Mouse (Mus musculus) midbrain, embryonic 11.5 days (tissue): ENCODE results near the gene Gm11032. TPM values are rescaled to one million over a fixed set of nuclear protein-coding genes. Genes with fewer than 3 reads are reported as not detected.
A peak's percentile ranks its signal among the peaks of the same experiment; 100 is the strongest.

Experiments
- ATAC-seq: fragments of 200-750 bp; cut with Nextera tagmentation; 2 replicates; pipeline ENCODE4 v1.8.0; 2017; ENCODE audit warnings: moderate TSS enrichment, moderate library complexity; ENCODE audit not compliant: low FRiP score
- DNase-seq: peaks from one replicate; pipeline ENCODE4 v3.0.0; 2015; ENCODE audit warnings: low spot score; ENCODE audit errors: missing footprints
- H3K27ac ChIP-seq: fragments of 300-500 bp; sonication (generic); 2 replicates; pipeline ENCODE4 v1.5.1; 2014; ENCODE audit warnings: low read depth, low read length
- H3K27me3 ChIP-seq: fragments of 300-500 bp; sonication (generic); 2 replicates; pipeline ENCODE4 v1.6.1; 2014; ENCODE audit warnings: mild to moderate bottlenecking, low read length, moderate library complexity, mixed read lengths; ENCODE audit not compliant: control insufficient read depth, insufficient read depth
- H3K36me3 ChIP-seq: fragments of 300-500 bp; sonication (generic); 2 replicates; pipeline ENCODE4 v1.6.1; 2014; ENCODE audit warnings: mild to moderate bottlenecking, low read length, moderate library complexity, mixed read lengths; ENCODE audit not compliant: control insufficient read depth, insufficient read depth
- H3K4me1 ChIP-seq: fragments of 300-500 bp; sonication (generic); 2 replicates; pipeline ENCODE4 v1.6.1; 2014; ENCODE audit warnings: low read length; ENCODE audit not compliant: control insufficient read depth, insufficient read depth
- H3K4me2 ChIP-seq: fragments of 300-500 bp; sonication (generic); 2 replicates; pipeline ENCODE4 v1.6.1; 2014; ENCODE audit warnings: mild to moderate bottlenecking, moderate library complexity
- H3K4me3 ChIP-seq: fragments of 300-500 bp; sonication (generic); 2 replicates; pipeline ENCODE4 v1.5.1; 2014; ENCODE audit warnings: low read depth, low read length
- H3K9ac ChIP-seq: fragments of 300-500 bp; sonication (generic); 2 replicates; pipeline ENCODE4 v1.6.1; 2014; ENCODE audit warnings: low read length
- H3K9me3 ChIP-seq: fragments of 300-500 bp; sonication (generic); 2 replicates; pipeline ENCODE4 v1.6.1; 2016; ENCODE audit warnings: low read length; ENCODE audit not compliant: control insufficient read depth
- WGBS: fragments of 180-500 bp; shearing (Covaris S2); extraction: QIAGEN DNeasy Blood & Tissue Kit; methylation state at CpG from one replicate; pipeline ENCODE4 v1.1.7; 2014; 5-methylcytosine and 5-hydroxymethylcytosine counted together
- polyA plus RNA-seq: library from polyadenylated mRNA; unstranded; fragments of >200 nt; fragmentation: Nextera tagmentation; extraction: Ambion mirVana; gene quantifications from 2 replicates; pipeline ENCODE4 v1.2.1, GENCODE M21; 2014

The Gm11032 gene
- polyA plus RNA-seq, 1 experiment from 2014 or later: not detected

GRCm38 (mm10) chr11:4594608-4595500 is 25.0 kb upstream of the Gm11032 start, which contains the start of gene Mtmr3:
Gene Mtmr3, minus strand, starts transcription at chr11:4594863.
- Histone ChIP-seq H3K4me1 (peaks cover 12% of the 10 kb centered on the region), H3K9ac (peak within 1 kb of the TSS; percentile 83), H3K9me3 (no peaks in the 10 kb centered on the region), H3K4me2 (peak within 1 kb of the TSS; percentile 44), H3K36me3 (no peaks in the 10 kb centered on the region), H3K4me3 (peak within 1 kb of the TSS; percentile 93), H3K27me3 (no peaks in the 10 kb centered on the region), H3K27ac (peak within 1 kb of the TSS; percentile 73)
- DNase-seq: peak; percentile 100
- 7% methylated on average over 37 of the region's 53 CpGs for WGBS
- peak; percentile 94 for ATAC-seq

GRCm38 (mm10) chr11:4598411-4598810 is 21.5 kb upstream of the Gm11032 start:
- Histone ChIP-seq H3K9me3 (no peaks in the 10 kb centered on the region), H3K9ac (no peak overlapping the region), H3K4me1 (peaks cover 6% of the 10 kb centered on the region), H3K4me3 (no peak overlapping the region), H3K4me2 (no peak overlapping the region), H3K36me3 (no peaks in the 10 kb centered on the region), H3K27me3 (no peaks in the 10 kb centered on the region), H3K27ac (no peak overlapping the region)
- DNase-seq (no peak), ATAC-seq (no peak)
- WGBS: 82% methylated on average over 2 of the region's 2 CpGs

DNA sequence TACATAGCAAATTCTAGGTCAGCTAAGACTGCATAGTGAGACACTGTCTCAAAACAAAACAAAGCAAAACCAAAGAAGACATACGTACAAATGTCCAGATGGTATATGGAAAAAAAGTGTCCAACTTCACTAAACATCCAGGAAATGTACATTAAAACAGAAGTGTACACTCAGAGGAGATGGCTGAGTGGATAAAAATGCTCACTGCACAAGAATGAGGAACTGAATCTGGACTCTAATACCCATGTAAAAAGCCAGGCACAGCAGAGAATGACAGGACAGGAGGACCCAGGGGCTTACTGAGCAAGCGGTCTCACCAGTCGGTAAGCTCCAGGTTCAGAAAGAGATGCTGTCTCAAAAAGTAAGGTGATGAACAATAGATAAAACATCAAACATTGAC is 20.0 kb upstream of the Gm11032 start:
- Histone ChIP-seq H3K27me3 (no peaks in the 10 kb centered on the region), H3K9ac (no peak overlapping the region), H3K9me3 (no peaks in the 10 kb centered on the region), H3K36me3 (no peaks in the 10 kb centered on the region), H3K4me3 (no peak overlapping the region), H3K4me2 (no peak overlapping the region), H3K27ac (no peak overlapping the region), H3K4me1 (peaks cover 4% of the 10 kb centered on the region; the same call in 1 of the 2 replicates)
- DNase-seq (no peak), ATAC-seq (no peak)
- WGBS: 90% methylated on average over 3 of the region's 3 CpGs

DNA sequence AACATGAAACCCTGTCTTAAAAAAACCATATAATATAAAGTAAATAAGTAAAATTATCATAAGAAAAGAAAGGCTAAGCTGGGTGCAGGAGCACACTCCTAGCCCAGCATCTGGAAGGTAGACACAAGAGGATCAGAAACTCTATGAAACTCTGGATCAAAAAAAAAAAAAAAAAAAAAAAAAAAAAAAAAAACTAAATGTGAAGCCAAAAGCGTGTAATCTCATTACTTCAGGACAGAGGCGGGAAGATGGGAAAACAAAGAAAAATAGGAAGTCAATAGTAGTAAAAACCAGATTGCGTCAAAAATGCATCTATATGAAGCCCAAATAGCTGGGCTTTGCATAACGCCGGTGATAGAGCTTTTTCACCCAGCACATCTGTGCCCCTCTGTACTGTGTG is 18.0 kb upstream of the Gm11032 start:
- Histone ChIP-seq H3K4me2 (no peak overlapping the region), H3K4me3 (no peak overlapping the region), H3K36me3 (no peaks in the 10 kb centered on the region), H3K27ac (no peak overlapping the region), H3K4me1 (peaks cover 4% of the 10 kb centered on the region; the same call in 1 of the 2 replicates), H3K27me3 (no peaks in the 10 kb centered on the region), H3K9me3 (no peaks in the 10 kb centered on the region), H3K9ac (no peak overlapping the region)
- WGBS: 78% methylated on average over 5 of the region's 5 CpGs
- ATAC-seq (no peak), DNase-seq (no peak)

GRCm38 (mm10) chr11:4602691-4603441 is 17.0 kb upstream of the Gm11032 start:
- ATAC-seq (no peak), DNase-seq (peak; percentile 76)
- Histone ChIP-seq H3K9me3 (no peaks in the 10 kb centered on the region), H3K9ac (no peak overlapping the region), H3K4me3 (no peak overlapping the region), H3K36me3 (no peaks in the 10 kb centered on the region), H3K27me3 (no peaks in the 10 kb centered on the region), H3K4me1 (peaks cover 4% of the 10 kb centered on the region; the same call in 1 of the 2 replicates), H3K27ac (no peak overlapping the region), H3K4me2 (no peak overlapping the region)
- 48% methylated on average over 12 of the region's 12 CpGs for WGBS

DNA sequence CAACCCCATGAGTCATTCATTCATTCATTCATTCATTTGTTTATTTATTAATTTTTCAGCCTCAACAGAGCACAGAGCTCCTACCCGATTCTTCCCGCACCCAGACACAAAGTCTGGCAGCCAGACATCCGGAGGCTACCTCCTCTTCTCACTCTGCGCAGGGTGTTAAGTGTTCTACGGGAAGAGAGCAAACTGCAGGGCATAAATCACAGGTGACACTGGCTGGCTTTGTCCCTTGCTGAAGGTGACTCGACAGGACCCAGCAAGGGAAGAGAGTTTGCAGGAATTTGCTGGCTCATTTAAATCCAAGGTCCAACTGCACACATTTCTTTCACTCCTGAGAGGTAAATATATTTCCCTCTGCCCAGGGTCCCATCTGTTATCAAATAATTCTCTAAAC is 15.4 kb upstream of the Gm11032 start:
- ATAC-seq: no peak
- Histone ChIP-seq H3K9me3 (no peaks in the 10 kb centered on the region), H3K4me2 (no peak overlapping the region), H3K4me3 (no peak overlapping the region), H3K9ac (no peak overlapping the region), H3K36me3 (no peaks in the 10 kb centered on the region), H3K27me3 (no peaks in the 10 kb centered on the region), H3K27ac (no peak overlapping the region), H3K4me1 (peaks cover 4% of the 10 kb centered on the region; the same call in 1 of the 2 replicates)
- 72% methylated on average over 6 of the region's 6 CpGs for WGBS
- no peak for DNase-seq

- no peak overlapping the region for H3K4me2 ChIP-seq
- no peak for ATAC-seq
- no peak overlapping the region for H3K9ac ChIP-seq
- H3K4me1 ChIP-seq: peaks cover 4% of the 10 kb centered on the region; the same call in 1 of the 2 replicates
- no peak overlapping the region for H3K27ac ChIP-seq
- H3K4me3 ChIP-seq: no peak overlapping the region
- DNase-seq: no peak
- 56% methylated on average over 7 of the region's 7 CpGs for WGBS
- no peaks in the 10 kb centered on the region for H3K36me3 ChIP-seq
- H3K27me3 ChIP-seq: no peaks in the 10 kb centered on the region
- H3K9me3 ChIP-seq: no peaks in the 10 kb centered on the region
Measured at GRCm38 (mm10) chr11:4605414-4605813, 14.5 kb upstream of the Gm11032 start.

DNA sequence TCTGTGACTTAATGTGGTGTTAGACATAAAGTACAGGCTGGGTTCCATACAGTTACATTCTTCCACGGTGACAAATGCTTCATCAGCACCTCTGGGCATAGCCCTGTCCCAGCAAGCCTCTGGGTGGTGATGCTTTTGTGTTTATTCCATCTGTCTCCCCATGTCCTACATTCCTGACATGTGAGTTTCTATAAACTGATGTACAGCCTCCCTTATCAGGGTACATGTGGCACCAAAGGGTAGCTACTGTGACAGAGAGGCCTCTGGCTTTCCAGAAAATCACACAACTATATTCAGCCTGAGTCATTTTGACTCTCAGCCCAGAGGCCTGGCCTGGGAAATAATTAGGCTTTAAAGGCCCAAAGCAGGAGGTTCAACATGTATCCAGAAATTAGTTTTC is 13.3 kb upstream of the Gm11032 start:
- H3K4me3 ChIP-seq: no peak overlapping the region
- H3K4me2 ChIP-seq: no peak overlapping the region
- H3K4me1 ChIP-seq: peaks cover 4% of the 10 kb centered on the region; the same call in 1 of the 2 replicates
- no peak overlapping the region for H3K9ac ChIP-seq
- no peak overlapping the region for H3K27ac ChIP-seq
- H3K27me3 ChIP-seq: no peaks in the 10 kb centered on the region
- 90% methylated on average over 1 of the region's 1 CpGs for WGBS
- H3K36me3 ChIP-seq: no peaks in the 10 kb centered on the region
- ATAC-seq (no peak), DNase-seq (no peak)
- H3K9me3 ChIP-seq: no peaks in the 10 kb centered on the region

DNA sequence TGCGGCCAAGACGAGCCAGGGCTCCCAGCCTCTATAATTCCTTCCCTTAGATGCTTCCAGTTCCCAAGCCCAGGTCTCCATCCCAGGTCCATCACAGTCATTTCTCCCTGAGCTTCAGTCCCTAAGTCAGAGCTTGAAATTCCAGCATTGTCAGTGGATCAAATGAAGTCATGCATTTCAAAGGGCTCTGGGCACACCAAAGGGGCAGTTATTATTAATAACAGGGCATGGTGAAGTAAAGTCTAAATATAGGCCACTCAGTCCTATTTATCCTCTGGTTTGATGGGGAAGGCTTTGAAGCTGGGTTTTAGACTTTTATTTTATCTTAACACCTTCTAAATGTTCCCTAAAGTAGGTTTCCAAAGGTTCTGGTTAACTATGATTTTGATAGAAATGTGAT is 8.0 kb upstream of the Gm11032 start:
- no peaks in the 10 kb centered on the region for H3K9me3 ChIP-seq
- no peak overlapping the region for H3K4me2 ChIP-seq
- H3K27me3 ChIP-seq: no peaks in the 10 kb centered on the region
- H3K9ac ChIP-seq: no peak overlapping the region
- ATAC-seq: no peak
- no peaks in the 10 kb centered on the region for H3K36me3 ChIP-seq
- H3K27ac ChIP-seq: no peak overlapping the region
- 81% methylated on average over 2 of the region's 2 CpGs for WGBS
- no peaks in the 10 kb centered on the region for H3K4me1 ChIP-seq
- no peak overlapping the region for H3K4me3 ChIP-seq
- DNase-seq: no peak
